Mouse (Mus musculus): ENCODE results near the gene Zfp941. TPM values are rescaled to one million over a fixed set of nuclear protein-coding genes. Genes with fewer than 3 reads are reported as not detected.
A peak's percentile ranks its signal among the peaks of the same experiment; 100 is the strongest.
"Not testable (repeated sequence)": the region's sequence is repeated elsewhere in the genome, so short reads cannot be mapped to it uniquely, and the experiment has no call there.

Zfp941 gene
- total RNA-seq, 2 experiments from 2014 or later = 12.8 to 14.9 TPM

GRCm38 (mm10) chr7:140787406-140788052 lies 34.4 kb downstream of the Zfp941 start, which contains the start of gene Syce1:
Syce1 (minus strand) TSS chr7:140787852.
- no peak for DNase-seq (ENCODE audit: low spot score in 2 of 2)

GRCm38 (mm10) chr7:140780548-140780947 lies 41.4 kb downstream of the Zfp941 start:
- DNase-seq (ENCODE audit: low spot score in 2 of 2) = no peak

GRCm38 (mm10) chr7:140765888-140766739 lies 55.9 kb downstream of the Zfp941 start:
- DNase-seq (ENCODE audit: low spot score in 2 of 2) = peak in 1 of 2 experiments; percentile 13

- DNase-seq (ENCODE audit: low spot score in 2 of 2) = not testable (repeated sequence)
Observed at GRCm38 (mm10) chr7:140765391-140765790, 56.6 kb downstream of the Zfp941 start.

- DNase-seq (ENCODE audit: low spot score in 2 of 2) = no peak
Observed at GRCm38 (mm10) chr7:140763447-140764020, 58.4 kb downstream of the Zfp941 start, which contains the start of gene Cyp2e1. Cyp2e1 (plus strand) TSS chr7:140763739.

GRCm38 (mm10) chr7:140760647-140761046 lies 61.3 kb downstream of the Zfp941 start:
- DNase-seq (ENCODE audit: low spot score in 2 of 2) = no peak

Other genes starting within 250 kb of the Zfp941 start
- gene Olfr46, start 220.9 kb downstream of the Zfp941 start, total RNA-seq (2021) = under 1 TPM; 0.25 to 0.37 TPM
- not detected for gene Olfr61, start 193.2 kb downstream of the Zfp941 start, total RNA-seq (2021)
- gene Olfr53, start 175.7 kb downstream of the Zfp941 start, total RNA-seq (2021) = under 1 TPM in 1 of 2 experiments, not detected in 1; 0.25 TPM
- under 1 TPM; 0.13 to 0.15 TPM for gene Olfr539, start 162.2 kb downstream of the Zfp941 start, total RNA-seq (2021)
- under 1 TPM in 1 of 2 experiments, not detected in 1; 0.10 TPM for gene Olfr45, start 140.2 kb downstream of the Zfp941 start, total RNA-seq (2021)
- gene Olfr541, start 124.9 kb downstream of the Zfp941 start, total RNA-seq (2021) = not detected
- gene Cyp2e1, start 58.4 kb downstream of the Zfp941 start, total RNA-seq (2021) = not detected
- gene Syce1, start 34.3 kb downstream of the Zfp941 start, total RNA-seq (2021) = not detected
- gene Urah, start 12.8 kb upstream of the Zfp941 start, total RNA-seq (2021) = 1 to 10 TPM in 1 of 2 experiments, under 1 TPM in 1; 0.99 to 2.3 TPM
- not detected for gene Scgb1c1, start 23.4 kb upstream of the Zfp941 start, total RNA-seq (2021)
- gene Odf3, start 25.6 kb upstream of the Zfp941 start, total RNA-seq (2021) = not detected
- 1 to 10 TPM in 1 of 2 experiments, under 1 TPM in 1; 0.37 to 1.2 TPM for gene Gm45785, start 34.2 kb upstream of the Zfp941 start, total RNA-seq (2021)
- 10 to 100 TPM; 68.9 to 73.1 TPM for gene Ric8a, start 34.8 kb upstream of the Zfp941 start, total RNA-seq (2021)
- 10 to 100 TPM; 24.7 to 26.2 TPM for gene Bet1l, start 35.4 kb upstream of the Zfp941 start, total RNA-seq (2021)
- 100 to 1,000 TPM; 104 to 112 TPM for gene Psmd13, start 59.8 kb upstream of the Zfp941 start, total RNA-seq (2021)
- 10 to 100 TPM; 75.3 to 75.8 TPM for gene Sirt3, start 60.1 kb upstream of the Zfp941 start, total RNA-seq (2021)
- 1 to 10 TPM; 1.2 to 3.7 TPM for gene Cox8b, start 78.3 kb upstream of the Zfp941 start, total RNA-seq (2021)
- under 1 TPM; 0.48 to 0.50 TPM for gene Nlrp6, start 98.7 kb upstream of the Zfp941 start, total RNA-seq (2021)
- gene Pgghg, start 119.2 kb upstream of the Zfp941 start, total RNA-seq (2021) = 1 to 10 TPM; 4.0 to 4.6 TPM
- gene Ifitm5, start 128.1 kb upstream of the Zfp941 start, total RNA-seq (2021) = not detected
- gene Gm45717, start 133.8 kb upstream of the Zfp941 start, total RNA-seq (2021) = not detected
- gene Ifitm2, start 133.8 kb upstream of the Zfp941 start, total RNA-seq (2021) = 10 to 100 TPM; 11.0 to 12.9 TPM
- 1 to 10 TPM; 1.1 to 1.7 TPM for gene Ifitm1, start 145.0 kb upstream of the Zfp941 start, total RNA-seq (2021)
- gene Ifitm3, start 188.6 kb upstream of the Zfp941 start, total RNA-seq (2021) = 10 to 100 TPM in 1 of 2 experiments, 1 to 10 TPM in 1; 8.0 to 11.4 TPM
- gene Ifitm6, start 195.7 kb upstream of the Zfp941 start, total RNA-seq (2021) = not detected
- gene Gm17387, start 207.0 kb upstream of the Zfp941 start, total RNA-seq (2021) = not detected
- gene B4galnt4, start 238.9 kb upstream of the Zfp941 start, total RNA-seq (2021) = 10 to 100 TPM; 84.2 to 86.8 TPM

All from layer of hippocampus, adult 18-20 months (tissue).